Mouse (Mus musculus): Measurements from ENCODE around the gene Nfia.

- TF ChIP-seq CTCF (IDR thresholded peaks at IDR 0.05; ENCODE audit: insufficient read depth, low read length) (no peak), POLR2A (IDR thresholded peaks at IDR 0.05; ENCODE audit: borderline replicate concordance, extremely low read depth, low read depth, low read length) (no peak)
Measured at GRCm38 (mm10) chr4:98032332-98032731, 259.8 kb downstream of the Nfia start.

Measured in lung, adult 2 months (tissue).